Mouse (Mus musculus) midbrain, embryonic 12.5 days (tissue): ENCODE measurements around the gene Atxn1. TPM values are rescaled to one million over a fixed set of nuclear protein-coding genes. Genes with fewer than 3 reads are reported as not detected.
A peak's percentile ranks its signal among the peaks of the same experiment; 100 is the strongest.

ENCODE experiments used
- ATAC-seq: fragments of 200-750 bp; cut with Nextera tagmentation; 2 replicates; pipeline ENCODE4 v1.8.0; 2017; ENCODE audit warnings: low read depth, moderate TSS enrichment, moderate library complexity; ENCODE audit not compliant: low FRiP score
- H3K27ac ChIP-seq: fragments of 300-500 bp; sonication (generic); replicated peaks from 2 replicates; pipeline ENCODE4 v1.5.1; 2016; ENCODE audit warnings: mild to moderate bottlenecking
- H3K27me3 ChIP-seq: fragments of 300-500 bp; sonication (generic); 2 replicates; pipeline ENCODE4 v1.6.1; 2016; ENCODE audit warnings: mild to moderate bottlenecking
- H3K36me3 ChIP-seq: fragments of 300-500 bp; sonication (generic); 2 replicates; pipeline ENCODE4 v1.6.1; 2016
- H3K4me1 ChIP-seq: fragments of 300-500 bp; sonication (generic); 2 replicates; pipeline ENCODE4 v1.6.1; 2016
- H3K4me2 ChIP-seq: fragments of 300-500 bp; sonication (generic); replicated peaks from 2 replicates; pipeline ENCODE4 v1.6.1; 2016; ENCODE audit warnings: mild to moderate bottlenecking, moderate library complexity
- H3K4me3 ChIP-seq: fragments of 300-500 bp; sonication (generic); 2 replicates; pipeline ENCODE4 v1.5.1; 2016; ENCODE audit warnings: mild to moderate bottlenecking
- H3K9ac ChIP-seq: fragments of 300-500 bp; sonication (generic); replicated peaks from 2 replicates; pipeline ENCODE4 v1.6.1; 2016; ENCODE audit warnings: mild to moderate bottlenecking, moderate library complexity
- H3K9me3 ChIP-seq: fragments of 300-500 bp; sonication (generic); 2 replicates; pipeline ENCODE4 v1.6.1; 2016; ENCODE audit warnings: mild to moderate bottlenecking
- WGBS: fragments of 180-500 bp; shearing (Covaris S2); methylation state at CpG from one replicate; pipeline ENCODE4 v1.1.7; 2016; 5-methylcytosine and 5-hydroxymethylcytosine counted together
- polyA plus RNA-seq: library from polyadenylated mRNA; unstranded; fragments of >200 nt; fragmentation: Nextera tagmentation; extraction: Ambion mirVana; gene quantifications from 2 replicates; pipeline ENCODE4 v1.2.1, GENCODE M21; 2016

Atxn1 gene
- polyA plus RNA-seq = 4.2 and 4.9 TPM in 2 replicates

GRCm38 (mm10) chr13:45964853-45965593, at the start of gene Atxn1:
TSS of gene Atxn1 (minus strand) at chr13:45965008.
- H3K4me2 ChIP-seq = peak within 1 kb of the TSS; percentile 73
- H3K9ac ChIP-seq = peak within 1 kb of the TSS; percentile 87
- no peaks in the 10 kb centered on the region for H3K9me3 ChIP-seq
- 0% methylated on average over 39 of the region's 53 CpGs for WGBS
- H3K36me3 ChIP-seq = no peaks in the 10 kb centered on the region
- H3K27ac ChIP-seq = peak within 1 kb of the TSS; percentile 97
- peaks cover 47% of the 10 kb centered on the region for H3K4me1 ChIP-seq
- H3K4me3 ChIP-seq = peak within 1 kb of the TSS; percentile 86
- peaks cover 21% of the 10 kb centered on the region for H3K27me3 ChIP-seq
- peak; percentile 67 for ATAC-seq

GRCm38 (mm10) chr13:46011232-46011631, 46.4 kb upstream of the Atxn1 start:
- H3K27ac ChIP-seq = no peak overlapping the region
- peaks cover 20% of the 10 kb centered on the region for H3K4me1 ChIP-seq
- no peak overlapping the region for H3K9ac ChIP-seq
- ATAC-seq = no peak
- H3K9me3 ChIP-seq = no peaks in the 10 kb centered on the region
- H3K4me2 ChIP-seq = no peak overlapping the region
- H3K36me3 ChIP-seq = no peaks in the 10 kb centered on the region
- H3K27me3 ChIP-seq = peaks cover 8% of the 10 kb centered on the region; the same call in 1 of the 2 replicates
- WGBS = 37% methylated on average over 9 of the region's 9 CpGs
- no peak overlapping the region for H3K4me3 ChIP-seq

DNA sequence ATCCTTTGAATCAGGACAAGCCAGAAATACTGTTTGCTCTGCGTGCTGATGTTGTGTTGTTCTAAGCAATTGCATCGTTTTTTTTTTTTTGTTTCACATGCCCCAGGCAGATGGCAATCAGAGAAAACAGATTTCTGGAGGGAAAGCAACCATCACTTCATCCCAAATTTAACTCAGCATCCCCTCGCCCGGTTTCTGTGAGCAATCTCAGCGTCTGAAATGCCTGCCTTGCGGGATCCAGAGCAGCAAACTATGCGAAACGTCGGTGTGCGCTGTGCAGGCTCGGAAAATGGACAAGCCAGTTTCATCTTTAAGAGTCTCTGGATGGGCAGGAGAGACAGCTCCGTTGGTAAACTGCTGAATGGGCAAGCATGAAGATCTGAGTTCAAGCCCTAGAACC, 45.3 kb upstream of the Atxn1 start:
- no peaks in the 10 kb centered on the region for H3K9me3 ChIP-seq
- ATAC-seq = no peak
- no peak overlapping the region for H3K9ac ChIP-seq
- no peak overlapping the region for H3K4me2 ChIP-seq
- no peaks in the 10 kb centered on the region for H3K36me3 ChIP-seq
- H3K27ac ChIP-seq = no peak overlapping the region
- H3K27me3 ChIP-seq = peaks cover 8% of the 10 kb centered on the region; the same call in 1 of the 2 replicates
- WGBS = 87% methylated on average over 12 of the region's 12 CpGs
- H3K4me3 ChIP-seq = no peak overlapping the region
- H3K4me1 ChIP-seq = peaks cover 28% of the 10 kb centered on the region

- Histone ChIP-seq H3K4me2 (peak overlapping the region; percentile 47), H3K4me3 (peak overlapping the region; percentile 12; the same call in 1 of the 2 replicates), H3K4me1 (peaks cover 28% of the 10 kb centered on the region), H3K36me3 (no peaks in the 10 kb centered on the region), H3K9me3 (no peaks in the 10 kb centered on the region), H3K27ac (0 out of 2 replicates have a peak overlapping the region, but pooled peaks have one; percentile 35), H3K9ac (peak overlapping the region; percentile 41; the same call in 1 of the 2 replicates), H3K27me3 (peaks cover 8% of the 10 kb centered on the region; the same call in 1 of the 2 replicates)
- ATAC-seq = no peak
- 17% methylated on average over 30 of the region's 30 CpGs for WGBS
These were observed 44.2 kb upstream of the Atxn1 start for GRCm38 (mm10) chr13:46008831-46009666.

GRCm38 (mm10) chr13:46006211-46007102, 41.6 kb upstream of the Atxn1 start:
- H3K27me3 ChIP-seq = peaks cover 8% of the 10 kb centered on the region; the same call in 1 of the 2 replicates
- H3K36me3 ChIP-seq = no peaks in the 10 kb centered on the region
- H3K4me1 ChIP-seq = peaks cover 28% of the 10 kb centered on the region
- H3K9me3 ChIP-seq = no peaks in the 10 kb centered on the region
- no peak overlapping the region for H3K4me3 ChIP-seq
- WGBS = 21% methylated on average over 4 of the region's 4 CpGs
- H3K27ac ChIP-seq = peak overlapping the region; percentile 66
- 0 out of 2 replicates have a peak overlapping the region, but pooled peaks have one; percentile 8 for H3K9ac ChIP-seq
- H3K4me2 ChIP-seq = peak overlapping the region; percentile 33
- ATAC-seq = peak; percentile 89

- ATAC-seq = no peak
- 71% methylated on average over 7 of the region's 7 CpGs for WGBS
- peak overlapping the region; percentile 33 for H3K4me2 ChIP-seq
- no peak overlapping the region for H3K9ac ChIP-seq
- H3K27me3 ChIP-seq = peaks cover 8% of the 10 kb centered on the region; the same call in 1 of the 2 replicates
- peaks cover 28% of the 10 kb centered on the region for H3K4me1 ChIP-seq
- no peak overlapping the region for H3K4me3 ChIP-seq
- H3K36me3 ChIP-seq = no peaks in the 10 kb centered on the region
- no peaks in the 10 kb centered on the region for H3K9me3 ChIP-seq
- peak overlapping the region; percentile 66; the same call in 1 of the 2 replicates for H3K27ac ChIP-seq
These were observed 40.8 kb upstream of the Atxn1 start for GRCm38 (mm10) chr13:46005656-46006055.

DNA sequence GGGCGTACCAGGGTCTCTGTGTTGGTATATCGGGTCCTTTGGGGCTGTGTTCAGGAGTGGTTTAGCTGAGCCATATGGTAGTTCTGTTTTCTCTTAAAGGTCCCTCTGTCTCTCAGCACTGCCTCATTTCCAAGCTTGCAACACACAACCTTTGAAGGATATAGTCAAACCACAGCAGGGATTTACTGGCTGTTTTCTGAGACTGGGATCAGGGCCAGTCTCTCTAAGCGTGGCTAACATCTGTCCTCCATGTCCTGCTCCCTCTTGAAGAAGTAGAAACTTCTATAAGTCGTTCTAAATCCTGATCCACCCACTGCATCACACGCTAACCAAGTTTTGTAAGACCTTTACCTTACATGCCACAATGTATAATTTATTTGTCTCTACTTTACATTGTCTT, 36.5 kb upstream of the Atxn1 start:
- Histone ChIP-seq H3K27ac (no peak overlapping the region), H3K27me3 (no peaks in the 10 kb centered on the region), H3K9me3 (no peaks in the 10 kb centered on the region), H3K4me1 (peaks cover 9% of the 10 kb centered on the region), H3K9ac (no peak overlapping the region), H3K4me3 (no peak overlapping the region), H3K36me3 (no peaks in the 10 kb centered on the region), H3K4me2 (no peak overlapping the region)
- ATAC-seq = no peak
- 90% methylated on average over 5 of the region's 5 CpGs for WGBS

- H3K9ac ChIP-seq = no peak overlapping the region
- no peaks in the 10 kb centered on the region for H3K4me1 ChIP-seq
- no peaks in the 10 kb centered on the region for H3K9me3 ChIP-seq
- H3K4me3 ChIP-seq = no peak overlapping the region
- H3K27me3 ChIP-seq = no peaks in the 10 kb centered on the region
- no peak overlapping the region for H3K27ac ChIP-seq
- ATAC-seq = no peak
- no peak overlapping the region for H3K4me2 ChIP-seq
- WGBS = 91% methylated on average over 9 of the region's 9 CpGs
- no peaks in the 10 kb centered on the region for H3K36me3 ChIP-seq
These were observed 28.1 kb upstream of the Atxn1 start for GRCm38 (mm10) chr13:45992953-45993352.

- Histone ChIP-seq H3K27ac (no peak overlapping the region), H3K9me3 (no peaks in the 10 kb centered on the region), H3K27me3 (no peaks in the 10 kb centered on the region), H3K4me1 (no peaks in the 10 kb centered on the region), H3K9ac (no peak overlapping the region), H3K4me3 (no peak overlapping the region), H3K4me2 (no peak overlapping the region), H3K36me3 (no peaks in the 10 kb centered on the region)
- 78% methylated on average over 5 of the region's 5 CpGs for WGBS
- ATAC-seq = no peak
These were observed 25.7 kb upstream of the Atxn1 start for GRCm38 (mm10) chr13:45990486-45990885.

DNA sequence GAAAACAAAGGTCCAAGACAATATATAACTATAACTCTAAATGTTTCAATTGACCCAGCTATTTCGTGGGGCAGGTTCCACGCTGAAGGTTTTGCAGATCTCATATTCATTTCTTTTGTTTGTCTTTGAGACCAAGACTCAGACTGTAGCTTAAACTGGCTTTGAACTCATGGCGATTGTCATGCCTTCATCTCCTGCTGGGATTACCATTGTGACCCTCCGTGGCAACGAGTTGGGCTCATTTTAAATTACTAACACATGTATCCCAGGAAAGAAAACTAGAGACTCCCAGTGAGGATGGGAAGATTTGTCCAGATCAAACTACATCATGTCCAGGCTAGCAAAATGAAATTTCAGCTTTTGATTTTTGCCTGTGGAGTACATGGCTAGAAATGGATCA, 14.4 kb upstream of the Atxn1 start:
- no peak for ATAC-seq
- no peak overlapping the region for H3K4me3 ChIP-seq
- H3K27me3 ChIP-seq = no peaks in the 10 kb centered on the region
- no peak overlapping the region for H3K27ac ChIP-seq
- WGBS = 34% methylated on average over 5 of the region's 5 CpGs
- H3K4me2 ChIP-seq = no peak overlapping the region
- no peak overlapping the region for H3K9ac ChIP-seq
- no peaks in the 10 kb centered on the region for H3K4me1 ChIP-seq
- no peaks in the 10 kb centered on the region for H3K36me3 ChIP-seq
- no peaks in the 10 kb centered on the region for H3K9me3 ChIP-seq

DNA sequence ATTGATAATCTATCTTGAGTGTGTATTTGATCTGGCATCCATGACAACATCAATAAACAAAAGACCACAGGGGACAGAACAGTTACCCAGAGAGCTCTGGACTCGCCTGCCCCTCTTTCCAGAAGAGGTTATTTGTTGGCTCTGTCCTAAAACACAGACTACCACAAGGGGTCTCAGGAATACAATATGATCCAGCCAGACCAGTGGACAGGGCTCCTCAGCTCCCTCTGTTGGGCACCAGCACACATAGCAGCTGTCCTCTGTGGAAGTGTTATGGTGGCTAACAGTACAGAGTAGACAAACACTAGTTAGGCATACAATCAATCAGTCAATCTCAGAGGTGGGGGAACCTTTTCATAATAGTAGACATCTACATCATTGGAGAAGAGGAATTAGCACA, 12.1 kb upstream of the Atxn1 start:
- H3K4me2 ChIP-seq = no peak overlapping the region
- WGBS = 30% methylated on average over 1 of the region's 1 CpGs
- no peaks in the 10 kb centered on the region for H3K36me3 ChIP-seq
- no peak for ATAC-seq
- no peak overlapping the region for H3K27ac ChIP-seq
- no peak overlapping the region for H3K4me3 ChIP-seq
- H3K27me3 ChIP-seq = no peaks in the 10 kb centered on the region
- no peaks in the 10 kb centered on the region for H3K4me1 ChIP-seq
- H3K9ac ChIP-seq = no peak overlapping the region
- no peaks in the 10 kb centered on the region for H3K9me3 ChIP-seq
